Mouse (Mus musculus) midbrain, postnatal 0 days (tissue): ENCODE results near the gene Bco2. TPM values are rescaled to one million over a fixed set of nuclear protein-coding genes. Genes with fewer than 3 reads are reported as not detected.

ENCODE experiments used
- ATAC-seq: fragments of 200-750 bp; cut with Nextera tagmentation; 2 replicates; pipeline ENCODE4 v1.8.0; 2017; ENCODE audit warnings: moderate number of reproducible peaks, mild to moderate bottlenecking, moderate TSS enrichment, moderate library complexity; ENCODE audit not compliant: low FRiP score
- DNase-seq: peaks from one replicate; pipeline ENCODE4 v3.0.0-alpha.2; 2015; ENCODE audit warnings: low spot score
- H3K27ac ChIP-seq: fragments of 300-500 bp; sonication (generic); 2 replicates; pipeline ENCODE4 v1.5.1; 2014; ENCODE audit warnings: low read depth, mild to moderate bottlenecking, low read length, mixed read lengths
- H3K27me3 ChIP-seq: fragments of 300-500 bp; sonication (generic); 2 replicates; pipeline ENCODE4 v1.6.1; 2014; ENCODE audit warnings: low read length, control low read depth, mixed read lengths; ENCODE audit not compliant: insufficient read depth
- H3K36me3 ChIP-seq: fragments of 300-500 bp; sonication (generic); 2 replicates; pipeline ENCODE4 v1.6.1; 2014; ENCODE audit warnings: low read length, control low read depth, mixed read lengths; ENCODE audit not compliant: insufficient read depth
- H3K4me1 ChIP-seq: fragments of 300-500 bp; sonication (generic); 2 replicates; pipeline ENCODE4 v1.6.1; 2014; ENCODE audit warnings: mild to moderate bottlenecking, control low read depth, antibody characterized with exemption, low read length, mixed read lengths; ENCODE audit not compliant: insufficient read depth
- H3K4me2 ChIP-seq: fragments of 300-500 bp; sonication (generic); 2 replicates; pipeline ENCODE4 v1.6.1; 2014; ENCODE audit warnings: low read depth, mild to moderate bottlenecking, low read length, mixed read lengths; ENCODE audit not compliant: poor library complexity, severe bottlenecking
- H3K4me3 ChIP-seq: fragments of 300-500 bp; sonication (generic); 2 replicates; pipeline ENCODE4 v1.5.1; 2014; ENCODE audit warnings: low read depth, mild to moderate bottlenecking, low read length, moderate library complexity
- H3K9ac ChIP-seq: fragments of 300-500 bp; sonication (generic); replicated peaks from 2 replicates; pipeline ENCODE4 v1.6.1; 2014; ENCODE audit warnings: mild to moderate bottlenecking, low read length, moderate library complexity, mixed read lengths; ENCODE audit not compliant: poor library complexity, severe bottlenecking
- H3K9me3 ChIP-seq: fragments of 300-500 bp; sonication (generic); 2 replicates; pipeline ENCODE4 v1.6.1; 2016; ENCODE audit warnings: low read length, control low read depth
- CTCF ChIP-seq: IDR thresholded peaks from 2 replicates; pipeline ENCODE4 v1.5.1; 2016; ENCODE audit warnings: antibody characterized with exemption, mild to moderate bottlenecking
- WGBS: fragments of 180-500 bp; shearing (Covaris S2); extraction: QIAGEN DNeasy Blood & Tissue Kit; methylation state at CpG from one replicate; pipeline ENCODE4 v1.1.7; 2014; 5-methylcytosine and 5-hydroxymethylcytosine counted together
- polyA plus RNA-seq: library from polyadenylated mRNA; unstranded; fragments of >200 nt; fragmentation: Nextera tagmentation; extraction: Ambion mirVana; gene quantifications from 2 replicates; pipeline ENCODE4 v1.2.1, GENCODE M21; 2015
- total RNA-seq: library from RNA; depleted of rRNA; stranded (reverse); fragments of >200 nt; gene quantifications from 2 replicates; pipeline ENCODE4 v1.2.3, GENCODE M21; 2014

Bco2 gene
- total and polyA plus RNA-seq, 2 experiments from 2014 or later, result 0.42 to 0.49 TPM

DNA sequence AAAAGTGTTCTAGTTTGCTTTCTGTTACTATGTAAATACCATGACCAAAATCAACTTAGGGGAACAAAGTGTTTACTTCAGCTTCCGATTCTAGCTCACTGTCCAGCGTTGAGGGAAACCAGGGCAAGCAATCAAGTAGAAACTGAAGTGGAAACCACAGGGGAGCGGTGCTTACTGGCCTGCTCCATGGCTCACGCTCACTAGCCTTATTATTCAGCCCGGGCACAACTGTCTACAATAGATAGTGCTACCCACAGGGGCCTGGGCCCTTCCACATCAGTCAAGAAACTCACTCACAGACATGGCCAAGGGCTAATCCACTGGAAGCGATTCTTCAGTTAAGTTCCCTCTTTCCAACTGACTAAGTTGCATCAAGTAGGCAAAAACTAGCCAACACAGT lies 46.6 kb upstream of the Bco2 start:
- Histone ChIP-seq H3K4me3 (no peak overlapping the region), H3K4me1 (peaks cover 14% of the 10 kb centered on the region), H3K9ac (no peak overlapping the region), H3K27me3 (no peaks in the 10 kb centered on the region), H3K4me2 (no peak overlapping the region), H3K27ac (no peak overlapping the region), H3K9me3 (no peaks in the 10 kb centered on the region), H3K36me3 (peaks cover 36% of the 10 kb centered on the region)
- ATAC-seq, result no peak
- DNase-seq, result no peak
- TF ChIP-seq CTCF, result no peak
- WGBS, result 79% methylated on average over 6 of the region's 6 CpGs

DNA sequence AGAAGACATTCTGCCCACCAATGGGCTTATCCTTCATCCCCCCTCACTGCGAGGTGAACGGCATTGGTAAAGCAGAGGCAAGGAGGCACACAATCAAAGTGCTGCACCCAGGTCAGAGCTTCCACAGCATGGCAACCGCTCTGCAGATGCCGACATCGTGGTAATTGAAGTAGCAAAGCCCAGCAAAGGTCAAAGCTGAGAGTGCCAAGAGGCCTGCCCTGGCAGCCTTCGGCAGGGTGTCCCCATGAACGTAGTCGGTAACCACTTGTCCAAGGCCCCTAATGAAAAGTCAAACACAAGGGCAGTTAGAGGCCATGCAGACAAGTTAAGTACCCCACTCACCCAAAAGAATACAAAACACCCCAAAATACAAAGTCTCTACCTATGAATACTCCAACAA lies 42.0 kb upstream of the Bco2 start:
- no peaks in the 10 kb centered on the region for H3K9me3 ChIP-seq
- H3K27me3 ChIP-seq, result no peaks in the 10 kb centered on the region
- H3K4me2 ChIP-seq, result no peak overlapping the region
- H3K9ac ChIP-seq, result no peak overlapping the region
- no peak overlapping the region for H3K27ac ChIP-seq
- DNase-seq (no peak), ATAC-seq (no peak)
- H3K4me3 ChIP-seq, result no peak overlapping the region
- WGBS, result 94% methylated on average over 8 of the region's 8 CpGs
- H3K4me1 ChIP-seq, result peaks cover under 1% of the 10 kb centered on the region; the same call in 1 of the 2 replicates
- peaks cover 45% of the 10 kb centered on the region for H3K36me3 ChIP-seq
- TF ChIP-seq CTCF, result no peak

- no peak overlapping the region for H3K4me2 ChIP-seq
- H3K9me3 ChIP-seq, result no peaks in the 10 kb centered on the region
- H3K36me3 ChIP-seq, result peaks cover 39% of the 10 kb centered on the region
- no peak overlapping the region for H3K9ac ChIP-seq
- no peak overlapping the region for H3K4me3 ChIP-seq
- no peak overlapping the region for H3K27ac ChIP-seq
- 83% methylated on average over 12 of the region's 12 CpGs for WGBS
- no peak for DNase-seq
- no peaks in the 10 kb centered on the region for H3K27me3 ChIP-seq
- no peak for ATAC-seq
- H3K4me1 ChIP-seq, result no peaks in the 10 kb centered on the region
- TF ChIP-seq CTCF, result no peak
These were observed 39.9 kb upstream of the Bco2 start for GRCm38 (mm10) chr9:50594794-50595417.

DNA sequence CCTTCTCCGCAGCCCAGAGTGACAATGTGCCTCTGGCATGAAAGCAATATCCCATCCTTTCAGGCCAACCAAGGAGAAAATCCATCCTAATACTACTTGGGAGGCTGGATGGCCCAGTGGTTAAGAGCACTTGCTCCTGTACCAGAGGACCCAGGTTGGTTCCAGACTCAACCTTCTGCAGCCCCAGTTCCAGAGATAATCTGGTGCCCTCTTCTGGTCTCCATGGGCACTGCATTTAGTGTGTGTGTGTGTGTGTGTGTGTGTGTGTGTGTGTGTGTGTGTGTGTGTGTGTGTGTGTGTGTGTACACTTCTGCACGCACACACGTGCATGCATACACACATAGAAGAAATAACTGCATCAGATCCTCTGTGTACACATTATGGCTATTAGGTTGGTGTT lies 38.6 kb upstream of the Bco2 start:
- Histone ChIP-seq H3K4me3 (no peak overlapping the region), H3K27ac (no peak overlapping the region), H3K36me3 (peaks cover 28% of the 10 kb centered on the region), H3K4me1 (no peaks in the 10 kb centered on the region), H3K4me2 (no peak overlapping the region), H3K9ac (no peak overlapping the region), H3K9me3 (no peaks in the 10 kb centered on the region), H3K27me3 (no peaks in the 10 kb centered on the region)
- ATAC-seq (no peak), DNase-seq (no peak)
- TF ChIP-seq CTCF, result peak; percentile 62
- WGBS, result 93% methylated on average over 3 of the region's 3 CpGs

DNA sequence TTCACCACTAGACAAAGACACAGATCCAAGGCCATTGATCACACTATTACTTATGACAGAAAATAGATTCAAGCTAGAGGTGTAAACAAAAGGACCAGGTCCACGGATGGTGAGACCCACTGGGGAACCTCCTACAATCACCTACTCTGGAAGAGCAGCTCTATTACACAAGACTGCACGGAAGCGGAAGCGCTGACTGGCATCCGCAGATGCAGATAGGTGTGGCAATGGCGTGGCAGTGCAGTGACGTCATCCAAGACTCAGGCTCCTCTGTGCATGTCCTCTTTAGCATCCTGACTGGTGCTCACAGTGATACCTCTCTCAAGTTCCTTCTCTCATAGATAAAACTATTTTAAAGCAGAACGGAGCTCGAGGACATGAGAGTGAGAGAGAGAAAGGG lies 38.0 kb upstream of the Bco2 start:
- Histone ChIP-seq H3K9ac (no peak overlapping the region), H3K4me1 (no peaks in the 10 kb centered on the region), H3K9me3 (no peaks in the 10 kb centered on the region), H3K4me3 (no peak overlapping the region), H3K27me3 (no peaks in the 10 kb centered on the region), H3K27ac (no peak overlapping the region), H3K36me3 (peaks cover 22% of the 10 kb centered on the region), H3K4me2 (no peak overlapping the region)
- DNase-seq, result no peak
- WGBS, result 90% methylated on average over 9 of the region's 9 CpGs
- TF ChIP-seq CTCF, result no peak
- no peak for ATAC-seq

DNA sequence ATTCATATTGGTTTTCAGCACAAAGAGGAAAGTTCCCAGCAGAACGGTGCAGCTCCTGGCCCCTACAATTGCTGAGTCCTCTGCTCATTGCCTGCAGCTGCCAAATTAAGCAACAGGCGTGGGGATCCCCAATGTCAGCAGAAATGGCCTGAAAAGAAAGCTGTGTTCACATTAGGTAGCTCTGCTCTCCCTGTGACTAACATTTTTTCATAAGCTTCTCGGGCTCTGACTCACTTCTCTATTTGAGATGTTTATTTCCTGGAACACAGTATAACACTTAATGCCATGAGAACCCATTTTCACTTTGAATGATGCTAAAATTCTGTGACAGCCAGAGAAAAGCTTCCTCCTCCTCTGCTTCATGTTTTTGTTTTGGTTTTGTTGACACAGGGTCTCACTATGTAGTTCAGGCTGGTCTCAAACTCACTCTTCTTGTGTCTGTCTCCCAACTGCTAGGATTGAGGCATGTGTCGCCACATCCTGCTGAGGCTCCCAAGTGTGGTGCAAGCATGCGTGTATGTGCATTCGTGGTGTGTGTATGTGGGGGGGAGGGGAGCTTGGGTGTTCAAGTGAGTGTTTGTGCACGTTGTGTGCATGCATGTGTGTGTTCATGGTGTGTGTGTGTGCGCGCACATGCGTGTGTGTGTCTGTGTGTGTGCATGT lies 36.0 kb upstream of the Bco2 start:
- 77% methylated on average over 10 of the region's 10 CpGs for WGBS
- H3K4me1 ChIP-seq, result no peaks in the 10 kb centered on the region
- DNase-seq (no peak), ATAC-seq (no peak)
- TF ChIP-seq CTCF, result no peak
- no peak overlapping the region for H3K4me3 ChIP-seq
- no peak overlapping the region for H3K9ac ChIP-seq
- no peak overlapping the region for H3K27ac ChIP-seq
- H3K36me3 ChIP-seq, result peaks cover 7% of the 10 kb centered on the region; the same call in 1 of the 2 replicates
- H3K27me3 ChIP-seq, result no peaks in the 10 kb centered on the region
- no peaks in the 10 kb centered on the region for H3K9me3 ChIP-seq
- H3K4me2 ChIP-seq, result no peak overlapping the region
